Mouse (Mus musculus) liver, adult 2 months (tissue): ENCODE measurements around the gene Pik3ap1.

Experiments used
- CTCF ChIP-seq: fragments of 200-500 bp; IDR thresholded peaks from 2 replicates; pipeline ENCODE4 v1.5.1; 2011; ENCODE audit warnings: low read depth, low read length, control low read depth
- POLR2A ChIP-seq: fragments of 200-500 bp; IDR thresholded peaks from 2 replicates; pipeline ENCODE4 v1.6.1; 2011; ENCODE audit warnings: low read length, control low read depth; ENCODE audit not compliant: insufficient read depth; ENCODE audit errors: extremely low read depth

DNA sequence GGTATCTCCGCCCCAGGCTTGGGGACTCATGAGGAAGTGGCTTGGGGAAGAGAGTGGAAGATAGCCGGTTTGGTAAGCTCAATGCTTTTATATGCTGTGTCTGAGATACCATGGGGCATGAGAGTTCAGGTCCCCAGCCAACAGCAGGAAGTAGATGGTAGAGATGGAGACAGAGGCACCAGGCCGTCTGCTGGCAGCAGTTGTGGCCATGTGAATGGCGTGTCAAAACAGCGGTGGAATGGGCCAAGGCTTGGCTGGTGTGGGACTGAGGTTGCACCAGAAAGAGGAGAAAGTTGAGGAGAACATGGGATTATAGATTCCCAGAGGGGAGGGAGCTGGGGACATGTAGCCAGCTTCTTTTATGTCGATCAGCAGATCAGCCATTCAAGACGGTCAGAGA is 106.3 kb downstream of the Pik3ap1 start:
- TF ChIP-seq POLR2A (no peak), CTCF (no peak)
